Mouse (Mus musculus): Measurements from ENCODE around the gene Olfr1002.
"Not testable (repeated sequence)": the region's sequence is repeated elsewhere in the genome, so short reads cannot be mapped to it uniquely, and the experiment has no call there.

The Olfr1002 gene

GRCm38 (mm10) chr2:85650604-85651003, at the start of gene Olfr1002:
Olfr1002 (minus strand) TSS chr2:85650704.
- DNase-seq (ENCODE audit: low spot score), result no peak

GRCm38 (mm10) chr2:85689131-85689530, 38.6 kb upstream of the Olfr1002 start, which contains the start of gene Olfr1008:
Olfr1008 (plus strand) TSS chr2:85689431.
- DNase-seq (ENCODE audit: low spot score), result no peak

GRCm38 (mm10) chr2:85678667-85679066, 28.2 kb upstream of the Olfr1002 start, which contains the start of gene Olfr1006:
Olfr1006 (minus strand) TSS chr2:85678767.
- DNase-seq (ENCODE audit: low spot score), result no peak

- not testable (repeated sequence) for DNase-seq (ENCODE audit: low spot score)
Observed at GRCm38 (mm10) chr2:85664355-85664754, 13.9 kb upstream of the Olfr1002 start, which contains the start of gene Olfr154. Olfr154 (minus strand) TSS chr2:85664455.

- DNase-seq (ENCODE audit: low spot score), result no peak
Observed at GRCm38 (mm10) chr2:85611803-85612202, 38.7 kb downstream of the Olfr1002 start, which contains the start of gene Olfr1000. Olfr1000 (minus strand) TSS chr2:85611903.

Data from ovary, adult 18-20 months (tissue).